Mouse (Mus musculus): ENCODE results near the gene Ptgis. TPM values are rescaled to one million over a fixed set of nuclear protein-coding genes. Genes with fewer than 3 reads are reported as not detected.
A peak's percentile ranks its signal among the peaks of the same experiment; 100 is the strongest.

Ptgis gene
- polyA plus RNA-seq, 1 experiment from 2014 or later, result 21.6 TPM

DNA sequence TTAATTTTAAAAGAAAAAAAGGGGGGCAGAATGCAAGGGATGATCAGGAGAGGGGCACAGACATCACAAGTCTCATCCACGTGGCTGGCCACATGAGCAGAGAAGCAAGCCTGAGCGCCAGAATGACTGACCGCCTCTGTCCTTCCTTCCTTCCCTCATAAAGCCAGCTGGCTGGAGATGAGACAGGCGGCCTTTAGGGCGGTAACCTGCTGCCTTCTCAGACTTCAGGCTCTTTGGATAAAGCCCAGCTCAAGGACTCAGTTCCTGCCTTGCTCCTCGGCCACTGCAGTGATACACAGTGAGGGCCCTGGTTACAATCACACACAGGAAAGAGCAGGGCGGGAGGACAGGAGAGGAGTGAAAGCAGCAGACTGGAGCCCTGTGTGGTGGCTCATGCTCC lies 13.8 kb upstream of the Ptgis start:
- peaks cover 14% of the 10 kb centered on the region for H3K4me1 ChIP-seq (ENCODE audit: control insufficient read depth, insufficient read depth, low read length)

GRCm38 (mm10) chr2:167253476-167253875 lies 13.1 kb upstream of the Ptgis start:
- 62% methylated on average over 5 of the region's 5 CpGs for WGBS (ENCODE audit: insufficient replicate concordance)
- no peaks in the 10 kb centered on the region for H3K9me3 ChIP-seq (replicated peaks; ENCODE audit: control insufficient read depth, low read length)
- no peak overlapping the region for H3K4me3 ChIP-seq (ENCODE audit: low read depth, low read length)
- H3K9ac ChIP-seq (ENCODE audit: low read depth, low read length), result no peak overlapping the region
- no peaks in the 10 kb centered on the region for H3K27me3 ChIP-seq (ENCODE audit: control insufficient read depth, insufficient read depth, low read length)
- peaks cover 14% of the 10 kb centered on the region for H3K4me1 ChIP-seq (ENCODE audit: control insufficient read depth, insufficient read depth, low read length)
- no peaks in the 10 kb centered on the region for H3K36me3 ChIP-seq (ENCODE audit: control insufficient read depth, insufficient read depth, low read length)
- no peak overlapping the region for H3K27ac ChIP-seq (ENCODE audit: low read depth, low read length)
- ATAC-seq (replicated peaks; ENCODE audit: insufficient number of reproducible peaks, low FRiP score, low TSS enrichment), result no peak
- H3K4me2 ChIP-seq, result no peak overlapping the region

More for the DNA sequence above, 13.8 kb upstream of the Ptgis start:
- peak; percentile 69 for ATAC-seq (replicated peaks; ENCODE audit: insufficient number of reproducible peaks, low FRiP score, low TSS enrichment)
- no peaks in the 10 kb centered on the region for H3K27me3 ChIP-seq (ENCODE audit: control insufficient read depth, insufficient read depth, low read length)
- no peaks in the 10 kb centered on the region for H3K36me3 ChIP-seq (ENCODE audit: control insufficient read depth, insufficient read depth, low read length)
- no peak overlapping the region for H3K4me2 ChIP-seq
- H3K9ac ChIP-seq (ENCODE audit: low read depth, low read length), result no peak overlapping the region
- H3K4me3 ChIP-seq (ENCODE audit: low read depth, low read length), result no peak overlapping the region
- peak overlapping the region; percentile 43; the same call in 1 of the 2 replicates for H3K27ac ChIP-seq (ENCODE audit: low read depth, low read length)
- WGBS (ENCODE audit: insufficient replicate concordance), result 47% methylated on average over 7 of the region's 7 CpGs
- no peaks in the 10 kb centered on the region for H3K9me3 ChIP-seq (replicated peaks; ENCODE audit: control insufficient read depth, low read length)

- no peak overlapping the region for H3K27ac ChIP-seq (ENCODE audit: low read depth, low read length)
These were observed 11.8 kb upstream of the Ptgis start for GRCm38 (mm10) chr2:167252057-167252687.

DNA sequence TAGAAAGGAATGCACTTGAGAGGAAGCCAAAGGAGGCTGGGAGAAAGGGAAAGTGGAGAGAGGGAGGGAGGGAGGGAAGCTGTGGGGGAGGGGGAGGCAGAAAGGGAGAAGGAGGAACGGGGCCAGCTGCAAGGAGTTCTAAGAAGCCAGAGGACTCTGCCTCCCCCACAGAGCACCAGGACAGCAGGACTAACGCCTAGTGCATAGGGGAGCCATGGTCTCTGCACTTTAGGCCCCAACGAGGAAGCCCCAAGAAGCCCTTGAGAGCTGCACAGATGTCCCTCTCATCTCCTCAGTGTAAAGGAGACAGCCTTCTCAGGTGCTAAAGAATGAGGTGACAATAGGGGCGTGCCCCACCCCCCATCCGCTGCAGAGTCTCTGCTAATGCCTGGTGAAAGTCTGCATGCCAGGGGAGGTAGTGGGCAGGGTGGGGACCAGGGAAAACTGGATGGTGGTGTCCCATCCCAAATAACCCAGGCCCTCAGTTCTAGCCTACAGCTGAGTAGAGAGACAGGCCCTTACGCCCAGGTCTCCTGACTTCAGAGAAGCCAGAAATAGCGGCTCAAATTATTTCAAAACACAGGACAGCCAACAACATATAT lies 10.4 kb upstream of the Ptgis start:
- Histone ChIP-seq H3K4me3 (ENCODE audit: low read depth, low read length) (no peak overlapping the region), H3K9ac (ENCODE audit: low read depth, low read length) (0 out of 2 replicates have a peak overlapping the region, but pooled peaks have one; percentile 28), H3K36me3 (ENCODE audit: control insufficient read depth, insufficient read depth, low read length) (no peaks in the 10 kb centered on the region), H3K4me1 (ENCODE audit: control insufficient read depth, insufficient read depth, low read length) (peaks cover 14% of the 10 kb centered on the region), H3K4me2 (no peak overlapping the region), H3K9me3 (replicated peaks; ENCODE audit: control insufficient read depth, low read length) (no peaks in the 10 kb centered on the region), H3K27ac (ENCODE audit: low read depth, low read length) (no peak overlapping the region), H3K27me3 (ENCODE audit: control insufficient read depth, insufficient read depth, low read length) (no peaks in the 10 kb centered on the region)
- ATAC-seq (replicated peaks; ENCODE audit: insufficient number of reproducible peaks, low FRiP score, low TSS enrichment), result no peak
- 28% methylated on average over 7 of the region's 7 CpGs for WGBS (ENCODE audit: insufficient replicate concordance)

More at GRCm38 (mm10) chr2:167252057-167252687, 11.8 kb upstream of the Ptgis start:
- WGBS (ENCODE audit: insufficient replicate concordance), result 42% methylated on average over 3 of the region's 3 CpGs
- H3K9ac ChIP-seq (ENCODE audit: low read depth, low read length), result no peak overlapping the region
- no peaks in the 10 kb centered on the region for H3K9me3 ChIP-seq (replicated peaks; ENCODE audit: control insufficient read depth, low read length)
- peaks cover 14% of the 10 kb centered on the region for H3K4me1 ChIP-seq (ENCODE audit: control insufficient read depth, insufficient read depth, low read length)
- H3K27me3 ChIP-seq (ENCODE audit: control insufficient read depth, insufficient read depth, low read length), result no peaks in the 10 kb centered on the region
- H3K36me3 ChIP-seq (ENCODE audit: control insufficient read depth, insufficient read depth, low read length), result no peaks in the 10 kb centered on the region
- ATAC-seq (replicated peaks; ENCODE audit: insufficient number of reproducible peaks, low FRiP score, low TSS enrichment), result no peak
- no peak overlapping the region for H3K4me3 ChIP-seq (ENCODE audit: low read depth, low read length)
- no peak overlapping the region for H3K4me2 ChIP-seq

GRCm38 (mm10) chr2:167250003-167250735 lies 9.8 kb upstream of the Ptgis start:
- H3K27me3 ChIP-seq (ENCODE audit: control insufficient read depth, insufficient read depth, low read length), result no peaks in the 10 kb centered on the region
- H3K4me3 ChIP-seq (ENCODE audit: low read depth, low read length), result no peak overlapping the region
- no peaks in the 10 kb centered on the region for H3K36me3 ChIP-seq (ENCODE audit: control insufficient read depth, insufficient read depth, low read length)
- no peaks in the 10 kb centered on the region for H3K9me3 ChIP-seq (replicated peaks; ENCODE audit: control insufficient read depth, low read length)
- 36% methylated on average over 10 of the region's 11 CpGs for WGBS (ENCODE audit: insufficient replicate concordance)
- ATAC-seq (replicated peaks; ENCODE audit: insufficient number of reproducible peaks, low FRiP score, low TSS enrichment), result no peak
- H3K4me1 ChIP-seq (ENCODE audit: control insufficient read depth, insufficient read depth, low read length), result peaks cover 14% of the 10 kb centered on the region
- H3K9ac ChIP-seq (ENCODE audit: low read depth, low read length), result no peak overlapping the region
- no peak overlapping the region for H3K4me2 ChIP-seq
- H3K27ac ChIP-seq (ENCODE audit: low read depth, low read length), result no peak overlapping the region

GRCm38 (mm10) chr2:167249591-167249990 lies 9.2 kb upstream of the Ptgis start:
- no peak overlapping the region for H3K9ac ChIP-seq (ENCODE audit: low read depth, low read length)
- H3K27me3 ChIP-seq (ENCODE audit: control insufficient read depth, insufficient read depth, low read length), result no peaks in the 10 kb centered on the region
- H3K4me2 ChIP-seq, result no peak overlapping the region
- H3K4me3 ChIP-seq (ENCODE audit: low read depth, low read length), result no peak overlapping the region
- no peaks in the 10 kb centered on the region for H3K36me3 ChIP-seq (ENCODE audit: control insufficient read depth, insufficient read depth, low read length)
- WGBS (ENCODE audit: insufficient replicate concordance), result 63% methylated on average over 3 of the region's 3 CpGs
- no peak for ATAC-seq (replicated peaks; ENCODE audit: insufficient number of reproducible peaks, low FRiP score, low TSS enrichment)
- peaks cover 10% of the 10 kb centered on the region for H3K4me1 ChIP-seq (ENCODE audit: control insufficient read depth, insufficient read depth, low read length)
- no peaks in the 10 kb centered on the region for H3K9me3 ChIP-seq (replicated peaks; ENCODE audit: control insufficient read depth, low read length)
- H3K27ac ChIP-seq (ENCODE audit: low read depth, low read length), result no peak overlapping the region

DNA sequence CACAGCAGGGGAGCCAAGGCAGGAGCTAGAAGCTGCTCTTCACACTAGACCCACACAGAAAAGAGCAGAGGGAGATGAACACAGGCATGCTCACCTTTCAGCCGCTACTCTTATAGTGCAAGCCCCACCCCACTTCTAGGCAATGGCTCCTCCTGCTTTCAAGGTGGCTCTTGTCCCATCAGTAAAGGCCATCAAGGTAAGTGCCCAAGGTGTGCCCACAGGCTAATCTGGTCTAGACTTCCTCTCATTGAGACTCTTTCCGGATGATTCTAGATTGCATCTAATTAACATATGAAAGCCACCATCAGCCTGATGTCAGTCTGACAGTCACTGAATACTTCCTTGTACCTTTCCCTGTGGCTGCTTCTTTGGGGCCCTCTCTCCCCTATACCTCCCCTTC lies 7.4 kb upstream of the Ptgis start:
- WGBS (ENCODE audit: insufficient replicate concordance), result 51% methylated on average over 2 of the region's 2 CpGs
- ATAC-seq (replicated peaks; ENCODE audit: insufficient number of reproducible peaks, low FRiP score, low TSS enrichment), result no peak

DNA sequence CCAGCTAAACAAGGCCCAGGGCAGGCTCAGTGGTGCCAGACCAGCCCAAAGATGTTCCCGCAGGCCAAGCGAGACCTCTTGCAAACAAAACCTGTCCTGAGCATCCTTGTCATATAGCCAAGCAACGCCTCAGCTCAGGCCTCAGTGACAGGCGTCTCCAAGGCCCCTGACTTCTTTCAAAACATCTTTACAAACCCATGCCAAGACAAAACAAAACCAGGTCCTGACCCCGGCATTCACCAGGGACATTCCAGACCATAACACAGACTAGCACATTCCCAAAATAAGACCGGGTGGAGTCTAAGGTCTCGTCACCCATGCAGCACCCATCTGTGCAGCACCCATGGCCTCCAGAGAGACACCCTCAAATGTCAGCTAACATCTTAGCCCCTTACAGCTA lies 6.3 kb upstream of the Ptgis start:
- no peaks in the 10 kb centered on the region for H3K27me3 ChIP-seq (ENCODE audit: control insufficient read depth, insufficient read depth, low read length)
- no peak overlapping the region for H3K4me3 ChIP-seq (ENCODE audit: low read depth, low read length)
- no peaks in the 10 kb centered on the region for H3K36me3 ChIP-seq (ENCODE audit: control insufficient read depth, insufficient read depth, low read length)
- no peak for ATAC-seq (replicated peaks; ENCODE audit: insufficient number of reproducible peaks, low FRiP score, low TSS enrichment)
- no peaks in the 10 kb centered on the region for H3K9me3 ChIP-seq (replicated peaks; ENCODE audit: control insufficient read depth, low read length)
- no peak overlapping the region for H3K9ac ChIP-seq (ENCODE audit: low read depth, low read length)
- peaks cover 10% of the 10 kb centered on the region for H3K4me1 ChIP-seq (ENCODE audit: control insufficient read depth, insufficient read depth, low read length)
- H3K27ac ChIP-seq (ENCODE audit: low read depth, low read length), result no peak overlapping the region
- WGBS (ENCODE audit: insufficient replicate concordance), result 74% methylated on average over 7 of the region's 7 CpGs
- H3K4me2 ChIP-seq, result no peak overlapping the region

More for the DNA sequence above, 7.4 kb upstream of the Ptgis start:
- no peak overlapping the region for H3K4me3 ChIP-seq (ENCODE audit: low read depth, low read length)
- no peak overlapping the region for H3K27ac ChIP-seq (ENCODE audit: low read depth, low read length)
- H3K36me3 ChIP-seq (ENCODE audit: control insufficient read depth, insufficient read depth, low read length), result no peaks in the 10 kb centered on the region
- no peak overlapping the region for H3K9ac ChIP-seq (ENCODE audit: low read depth, low read length)
- H3K4me2 ChIP-seq, result no peak overlapping the region
- H3K9me3 ChIP-seq (replicated peaks; ENCODE audit: control insufficient read depth, low read length), result no peaks in the 10 kb centered on the region
- H3K4me1 ChIP-seq (ENCODE audit: control insufficient read depth, insufficient read depth, low read length), result peaks cover 10% of the 10 kb centered on the region
- H3K27me3 ChIP-seq (ENCODE audit: control insufficient read depth, insufficient read depth, low read length), result no peaks in the 10 kb centered on the region

All from heart, embryonic 11.5 days (tissue).